Mouse (Mus musculus): ENCODE data around the gene Poc1a.

DNA sequence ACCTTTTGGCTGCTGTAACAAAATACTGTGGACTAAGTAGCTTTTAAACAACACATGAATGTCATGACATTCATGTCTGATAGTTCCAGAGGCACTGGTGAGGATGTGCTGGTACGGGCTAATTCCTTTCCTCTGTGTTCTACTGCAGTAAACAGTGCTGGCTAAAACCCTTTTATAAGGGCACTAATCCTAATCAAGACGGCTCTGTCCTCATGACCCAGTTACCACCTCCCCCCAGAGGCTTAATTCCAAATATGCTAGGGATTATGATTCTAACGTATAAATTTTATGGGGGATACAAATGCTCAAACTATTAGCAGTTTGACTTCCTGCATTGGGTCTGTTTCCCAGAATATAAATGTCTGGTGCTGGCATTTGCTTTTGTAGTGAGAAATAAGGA is 33.3 kb downstream of the Poc1a start:
- TF ChIP-seq CTCF (IDR thresholded peaks at IDR 0.05; ENCODE audit: insufficient read depth, low read length), result no peak
- no peak for TF ChIP-seq POLR2A (IDR thresholded peaks at IDR 0.05; ENCODE audit: borderline replicate concordance, extremely low read depth, low read depth, low read length)

All from lung, adult 2 months (tissue).